Mouse (Mus musculus) yolk sac, embryonic 10.5 days (tissue): ENCODE results near the gene Dnal4.

Source experiments
- DNase-seq: peaks from one replicate; pipeline ENCODE4 v3.0.0-alpha.2; 2017; ENCODE audit warnings: low spot score

The Dnal4 gene

DNA sequence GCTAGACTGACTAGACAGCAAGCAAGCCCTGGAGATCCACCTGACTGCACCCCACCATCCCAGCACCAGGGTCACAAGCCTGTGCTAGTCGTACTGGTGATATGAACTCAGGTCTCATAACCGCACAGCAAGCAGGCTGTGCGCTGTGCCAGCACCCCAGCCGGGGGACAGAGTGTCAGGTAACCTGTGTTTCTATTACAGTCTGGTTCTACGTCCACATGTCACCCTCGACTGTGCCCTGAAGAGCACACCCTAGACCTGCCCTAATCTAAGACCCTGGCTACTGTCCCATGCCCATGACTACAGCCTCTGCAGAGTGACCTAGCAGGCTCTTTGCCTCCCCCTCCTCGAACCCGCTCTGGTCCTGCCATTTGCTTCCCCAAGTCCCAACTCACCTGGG, 44.5 kb downstream of the Dnal4 start:
- DNase-seq: no peak

DNA sequence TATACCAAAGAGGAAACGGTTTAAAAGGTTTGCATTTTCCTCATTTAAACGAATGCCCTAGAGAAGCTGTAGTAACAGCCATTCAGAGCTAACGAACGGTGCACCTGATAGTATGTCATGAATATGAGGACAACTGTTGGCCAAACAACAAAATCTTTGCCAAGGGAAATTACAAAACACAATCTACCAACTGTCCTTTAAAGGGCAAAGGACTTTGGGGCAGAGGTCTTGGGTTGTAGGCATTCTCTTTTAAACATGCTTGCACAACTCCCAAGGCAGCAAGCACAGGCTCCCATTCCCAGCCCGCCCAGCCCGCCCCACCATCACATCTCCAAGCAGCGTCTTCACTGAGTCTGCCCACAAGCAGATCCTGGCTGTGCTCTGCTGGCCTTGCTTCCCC, 46.1 kb downstream of the Dnal4 start:
- DNase-seq: no peak

DNA sequence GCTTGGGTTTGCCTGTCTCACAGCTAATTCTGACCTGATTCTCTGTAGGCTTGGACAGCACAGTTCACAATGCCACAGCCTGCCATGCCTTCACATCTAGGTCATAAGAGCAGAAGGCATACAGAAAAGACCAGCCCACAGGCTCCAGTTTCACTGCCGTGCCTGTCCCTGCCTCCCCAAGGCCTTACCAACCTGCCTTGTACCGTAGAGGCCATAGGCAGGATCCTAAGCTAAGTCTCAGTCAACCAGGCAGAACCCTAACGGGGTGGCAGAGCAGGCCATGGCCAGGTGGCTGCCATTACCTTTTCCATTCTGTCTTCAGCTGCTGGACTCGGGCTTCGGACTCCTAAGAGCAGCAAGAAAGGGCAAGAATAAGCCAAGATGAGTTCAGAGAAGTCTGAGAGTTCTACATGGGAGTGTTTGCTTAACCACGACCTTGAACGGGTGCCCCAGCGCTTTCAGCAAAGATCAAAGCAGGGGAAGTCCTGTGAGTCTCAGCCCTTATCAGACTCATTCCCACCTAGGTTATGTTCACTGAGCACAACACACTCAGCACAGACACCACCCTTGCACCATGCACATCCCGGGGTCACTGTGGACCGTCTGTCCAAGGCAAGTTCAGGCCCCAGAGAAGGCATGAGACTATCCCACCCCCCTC, 48.8 kb downstream of the Dnal4 start:
- DNase-seq: peak; percentile 25

DNA sequence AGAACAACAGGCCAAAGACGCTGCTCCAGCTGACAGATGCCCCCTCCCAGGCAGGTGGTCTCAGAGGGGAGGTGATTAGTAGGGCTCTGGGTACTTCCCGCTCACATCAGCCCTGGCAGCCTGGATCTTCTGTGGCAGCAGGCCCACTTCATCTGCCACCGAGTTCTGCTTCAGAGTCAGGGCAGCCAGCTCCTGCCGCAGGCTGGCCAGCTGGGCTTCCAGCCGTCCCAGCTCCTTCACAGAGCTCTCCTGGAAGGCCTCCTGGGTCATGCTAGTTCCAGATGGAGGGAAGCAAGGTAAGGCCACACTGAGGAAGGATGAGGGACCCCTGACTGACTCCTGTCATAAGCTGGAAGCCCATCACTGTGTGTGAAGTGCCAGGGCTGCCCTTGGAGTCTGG, 49.3 kb downstream of the Dnal4 start:
- DNase-seq: no peak

DNA sequence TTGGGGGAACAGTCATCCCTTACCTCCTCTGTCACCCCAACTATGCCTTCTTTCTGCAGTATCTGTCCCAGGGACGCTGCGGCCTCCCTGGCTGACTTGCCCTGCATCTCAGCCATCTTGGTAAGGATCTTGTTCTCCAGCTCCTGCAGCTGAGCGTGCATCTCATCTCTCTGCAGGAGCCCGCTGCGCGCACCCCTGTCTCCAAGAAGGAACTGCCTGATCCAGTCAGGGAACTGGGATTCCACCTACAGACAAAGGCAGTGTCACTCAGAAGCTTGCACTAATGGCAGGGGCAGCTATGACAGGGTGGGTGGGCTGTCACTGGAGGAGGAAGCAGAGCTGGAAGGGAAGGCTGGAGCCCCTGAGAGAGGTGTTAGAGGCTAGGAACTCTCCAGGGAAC, 49.8 kb downstream of the Dnal4 start:
- no peak for DNase-seq

DNA sequence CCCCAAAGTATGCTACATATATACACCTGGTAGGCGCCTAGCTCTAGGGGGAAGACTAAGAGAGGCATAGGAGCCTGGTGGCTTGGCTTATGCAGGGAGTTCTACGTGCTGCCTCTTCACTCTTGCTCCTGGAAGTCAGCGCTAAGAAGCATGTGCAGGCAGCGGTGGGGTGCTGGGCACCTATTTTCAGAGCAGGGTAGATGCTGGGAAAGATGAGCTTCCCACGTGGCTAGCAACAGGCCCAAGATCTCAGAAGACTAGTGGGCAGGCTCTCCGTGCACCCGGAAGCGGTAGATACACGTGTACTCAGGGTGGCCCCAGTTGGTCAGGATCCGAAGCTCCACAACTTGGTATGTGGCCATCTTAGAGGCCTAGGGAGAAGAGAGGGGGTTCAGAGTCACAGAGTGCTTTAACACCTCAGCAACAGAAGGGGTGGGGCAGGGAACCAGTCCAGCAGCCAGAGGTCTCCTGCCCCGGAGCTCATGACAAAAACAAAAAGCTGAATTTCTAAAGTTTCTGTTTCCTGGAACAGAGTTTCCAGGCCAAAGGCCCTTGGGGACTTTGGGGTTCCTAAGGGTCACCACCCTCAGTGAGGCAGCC, 52.4 kb downstream of the Dnal4 start:
- no peak for DNase-seq

DNA sequence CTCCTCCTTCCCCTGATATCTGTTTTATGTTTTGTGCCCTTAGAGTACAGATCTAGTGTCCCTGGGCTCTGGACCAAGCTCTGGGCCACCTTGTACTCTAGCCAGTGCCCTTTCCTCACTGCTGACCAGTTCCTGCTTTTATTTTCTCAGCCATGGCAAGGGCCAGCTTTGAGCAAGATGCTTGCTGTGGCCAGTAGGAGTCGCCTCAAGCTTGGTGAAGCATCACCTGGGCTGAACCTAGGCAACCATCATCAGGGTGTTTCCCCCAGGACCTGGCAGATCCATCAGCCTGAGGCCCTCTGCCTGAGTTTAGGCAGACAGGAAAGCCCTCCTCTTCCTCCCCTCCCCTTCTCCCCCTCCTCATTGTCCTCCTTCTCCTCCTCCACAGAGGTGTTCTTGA, 54.2 kb downstream of the Dnal4 start:
- DNase-seq: no peak

DNA sequence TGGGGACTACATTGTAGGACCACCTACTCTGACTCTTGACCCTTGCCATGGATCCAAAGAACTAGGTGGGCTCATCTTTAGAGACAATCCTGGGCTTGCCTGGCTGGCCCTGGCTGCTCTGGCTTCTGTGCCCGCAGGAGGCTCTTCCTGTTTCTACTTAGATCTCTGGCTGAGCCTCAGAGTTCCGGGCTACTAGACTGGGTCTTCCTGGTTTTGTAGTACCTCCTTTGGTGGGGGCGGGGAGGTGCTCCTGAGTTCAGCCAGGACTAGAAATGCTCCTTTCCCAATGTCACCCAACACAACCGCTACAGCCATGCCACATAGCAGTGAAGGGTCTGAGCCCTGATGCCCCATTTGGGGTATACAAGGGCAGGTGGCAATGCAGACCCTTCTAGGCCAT, 56.9 kb downstream of the Dnal4 start:
- no peak for DNase-seq

DNA sequence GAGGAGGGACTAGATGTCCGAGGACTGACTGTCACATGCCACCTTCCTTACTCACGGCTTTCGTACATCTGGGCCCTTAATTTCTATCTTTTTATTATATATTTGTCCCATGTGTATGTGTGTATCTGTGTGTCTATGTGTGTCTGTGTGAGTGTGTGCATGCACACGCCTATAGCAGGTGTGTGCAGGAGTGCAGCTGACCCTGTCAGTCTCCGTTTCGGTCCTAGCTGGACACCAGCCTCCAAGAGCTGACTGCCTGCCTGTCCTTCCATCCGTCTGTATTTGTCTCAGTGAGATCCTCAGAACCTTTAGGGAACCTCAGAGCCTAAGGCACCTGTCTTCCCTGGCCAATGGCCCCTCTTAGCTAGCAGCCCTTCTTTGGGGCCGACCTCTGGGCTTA, 57.4 kb downstream of the Dnal4 start:
- no peak for DNase-seq

DNA sequence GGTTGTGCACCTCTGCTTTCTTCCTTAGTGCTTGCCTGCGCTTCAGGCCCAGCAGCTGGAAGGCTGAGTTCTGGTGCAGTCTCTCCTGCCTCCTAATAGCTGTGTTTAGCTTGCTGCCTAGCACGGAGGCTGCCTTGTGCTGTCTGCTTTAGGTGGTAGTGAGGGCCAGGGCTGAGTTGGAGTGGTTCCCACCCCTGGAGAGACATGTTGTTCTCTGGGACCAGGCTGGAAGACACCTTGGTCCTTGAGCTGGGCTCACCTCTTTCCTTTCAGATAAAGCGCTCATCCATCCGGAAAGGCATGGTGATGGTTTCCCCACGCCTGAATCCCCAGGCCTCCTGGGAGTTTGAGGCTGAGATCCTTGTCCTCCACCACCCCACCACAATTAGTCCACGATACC, 60.9 kb downstream of the Dnal4 start:
- DNase-seq: no peak

DNA sequence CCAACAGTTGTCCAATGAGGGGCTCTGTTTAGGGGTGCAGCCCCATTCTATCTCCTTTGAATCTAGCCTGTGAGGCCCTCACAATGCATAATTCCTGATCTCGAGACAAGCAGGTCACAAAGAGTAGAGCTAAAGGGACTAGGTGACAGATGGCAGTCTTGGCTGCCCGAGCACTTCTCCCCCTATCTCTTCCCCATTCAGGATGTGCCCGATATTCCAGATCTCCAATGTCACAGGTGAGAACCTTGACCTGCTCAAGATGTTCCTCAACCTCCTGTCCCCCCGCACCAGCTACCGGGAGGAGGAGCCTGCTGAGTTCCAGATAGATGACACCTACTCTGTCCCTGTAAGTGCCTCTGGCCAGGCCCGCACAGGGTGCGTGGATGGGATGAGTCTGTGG, 62.0 kb downstream of the Dnal4 start:
- DNase-seq: no peak
